Mouse (Mus musculus) erythroblast, embryonic 14.5 days (primary cell): ENCODE results near the gene Iqsec1.

Experiments
- GATA1 ChIP-seq: IDR thresholded peaks from 2 replicates; pipeline ENCODE4 v1.6.1; 2012; ENCODE audit warnings: low read length, inconsistent platforms, mixed read lengths
- TAL1 ChIP-seq: IDR thresholded peaks from 3 replicates; pipeline ENCODE4 v1.6.1; 2012; ENCODE audit warnings: low read length, inconsistent platforms, mixed read lengths

- TF ChIP-seq TAL1 (no peak), GATA1 (no peak)
These were observed 42.8 kb downstream of the Iqsec1 start for GRCm38 (mm10) chr6:90945560-90946230.
